In genomic region chr2:52867781-52868180, GRCm38 (mm10) we compare ENCODE assay signal across 19 mouse cellular contexts. TPM values are rescaled to one million over a fixed set of nuclear protein-coding genes. Genes with fewer than 3 reads are reported as not detected.
DNase-seq lines count a peak whose midpoint lies in the region; ATAC-seq and TF ChIP-seq lines count a peak whose summit lies in the region.
"Had no signal": no experiment of that assay in that cellular context is flagged by ENCODE, and none has a peak within 500 bp of the region (broad histone marks: within the 10 kb centered on the region; RNA-seq: fewer than 3 reads in every experiment).

No protein-coding gene starts in this region.

- TF ChIP-seq EP300 in heart, adult 2 months (IDR thresholded peaks at IDR 0.05; ENCODE audit: insufficient read depth, low read depth, low read length), result no peak

- no peak overlapping the region for H3K9ac ChIP-seq in lung, embryonic 15.5 days
- H3K9ac ChIP-seq in forebrain, embryonic 11.5 days (ENCODE audit: low read length), result no peak overlapping the region
- no peak overlapping the region for H3K9ac ChIP-seq in heart, adult 2 months (ENCODE audit: low read depth, low read length)
- H3K9ac ChIP-seq: forebrain, embryonic 15.5 days; heart, embryonic 15.5 days; hindbrain, embryonic 13.5 days had no signal

- DNase-seq in lung, postnatal 14 days, result peak; percentile 37
- no peak for DNase-seq in cerebellum, postnatal 14 days
- DNase-seq in forebrain, embryonic 11.5 days (ENCODE audit: low spot score), result no peak
- no peak for DNase-seq in cerebellum, adult 11-12 months
- DNase-seq in heart, adult 2 months, result no peak
- DNase-seq: adrenal gland, adult 2 months; adrenal gland, postnatal 36 days; cerebellum, adult 8-10 months; cerebellum, postnatal 25 days; gastrocnemius, postnatal 36 days; heart, adult 11 months; heart, postnatal 14 days had no signal

- intact Hi-C loops in heart, adult 2 months (cut with DNase I), result no loop called here

- no peaks in the 10 kb centered on the region for H3K36me3 ChIP-seq in lung, embryonic 15.5 days
- no peaks in the 10 kb centered on the region for H3K36me3 ChIP-seq in myocyte (ENCODE audit: control insufficient read depth, insufficient read depth)
- H3K36me3 ChIP-seq in forebrain, embryonic 11.5 days (ENCODE audit: control insufficient read depth, insufficient read depth, low read length), result peaks cover 3% of the 10 kb centered on the region; the same call in 1 of the 2 replicates
- peaks cover 1% of the 10 kb centered on the region for H3K36me3 ChIP-seq in heart, adult 2 months (ENCODE audit: control insufficient read depth, insufficient read depth, low read length)
- H3K36me3 ChIP-seq: heart, embryonic 15.5 days had no signal

- no peak overlapping the region for H3ac ChIP-seq in myocyte (ENCODE audit: control insufficient read depth, insufficient read length)

- no peak for TF ChIP-seq CTCF in heart, adult 2 months (IDR thresholded peaks at IDR 0.05)

- peaks cover 9% of the 10 kb centered on the region for H3K79me2 ChIP-seq in myocyte (ENCODE audit: control insufficient read depth, insufficient read depth)
- H3K79me2 ChIP-seq in heart, adult 2 months (replicated peaks; ENCODE audit: control insufficient read depth, insufficient read depth, low read length), result no peaks in the 10 kb centered on the region; the same call in 1 of the 2 replicates

- 60% methylated on average over 9 of the region's 9 CpGs for WGBS in lung, embryonic 15.5 days
- WGBS in forebrain, embryonic 11.5 days, result 90% methylated on average over 9 of the region's 9 CpGs
- 89% methylated on average over 9 of the region's 9 CpGs for WGBS in heart, adult 2 months

- peaks cover 20% of the 10 kb centered on the region; the same call in 1 of the 2 replicates for H3K4me1 ChIP-seq in lung, embryonic 15.5 days
- no peaks in the 10 kb centered on the region for H3K4me1 ChIP-seq in forebrain, embryonic 11.5 days (replicated peaks; ENCODE audit: control insufficient read depth, insufficient read depth, low read length)
- peaks cover 4% of the 10 kb centered on the region for H3K4me1 ChIP-seq in heart, adult 2 months (ENCODE audit: control insufficient read depth, insufficient read depth, low read length)
- H3K4me1 ChIP-seq: heart, embryonic 15.5 days had no signal

- H3K4me3 ChIP-seq in lung, embryonic 15.5 days, result no peak overlapping the region
- no peak overlapping the region for H3K4me3 ChIP-seq in myocyte
- no peak overlapping the region for H3K4me3 ChIP-seq in forebrain, embryonic 11.5 days (ENCODE audit: low read depth, low read length)
- H3K4me3 ChIP-seq in heart, adult 2 months, result no peak overlapping the region
- H3K4me3 ChIP-seq: forebrain, embryonic 15.5 days; heart, embryonic 15.5 days; hindbrain, embryonic 13.5 days had no signal

- H3K27ac ChIP-seq in lung, embryonic 15.5 days, result peak overlapping the region; percentile 12; the same call in 1 of the 2 replicates
- H3K27ac ChIP-seq in forebrain, embryonic 11.5 days (ENCODE audit: low read depth, low read length), result no peak overlapping the region
- H3K27ac ChIP-seq in heart, adult 2 months, result no peak overlapping the region
- H3K27ac ChIP-seq: forebrain, embryonic 15.5 days; heart, embryonic 15.5 days; hindbrain, embryonic 13.5 days; hindbrain, postnatal 0 days had no signal

- no peak for TF ChIP-seq POLR2A in myocyte (IDR thresholded peaks at IDR 0.05; ENCODE audit: insufficient read length, low read depth)
- no peak for TF ChIP-seq POLR2A in heart, adult 2 months (IDR thresholded peaks at IDR 0.05; ENCODE audit: insufficient read depth, low read depth, low read length)

- peak; percentile 78; the same call in 1 of the 2 replicates for ATAC-seq in lung, embryonic 15.5 days (ENCODE audit: borderline replicate concordance, extremely low read depth, low FRiP score, low TSS enrichment)
- no peak for ATAC-seq in forebrain, embryonic 11.5 days (replicated peaks; ENCODE audit: low FRiP score)
- ATAC-seq: forebrain, embryonic 15.5 days; hindbrain, postnatal 0 days had no signal

- H3K9me3 ChIP-seq in lung, embryonic 15.5 days, result no peaks in the 10 kb centered on the region
- no peaks in the 10 kb centered on the region for H3K9me3 ChIP-seq in forebrain, embryonic 11.5 days (ENCODE audit: control insufficient read depth, low read length)
- H3K9me3 ChIP-seq: forebrain, embryonic 15.5 days; heart, embryonic 15.5 days; hindbrain, embryonic 13.5 days had no signal

- H3K27me3 ChIP-seq in lung, embryonic 15.5 days, result no peaks in the 10 kb centered on the region
- no peaks in the 10 kb centered on the region for H3K27me3 ChIP-seq in myocyte (ENCODE audit: control insufficient read depth, insufficient read depth, insufficient read length)
- H3K27me3 ChIP-seq in forebrain, embryonic 11.5 days (ENCODE audit: control insufficient read depth, insufficient read depth, low read length), result no peaks in the 10 kb centered on the region
- H3K27me3 ChIP-seq in heart, adult 2 months (ENCODE audit: control insufficient read depth, insufficient read depth, low read length), result no peaks in the 10 kb centered on the region
- H3K27me3 ChIP-seq: forebrain, embryonic 15.5 days; heart, embryonic 15.5 days; hindbrain, embryonic 13.5 days had no signal

- H3K4me2 ChIP-seq in lung, embryonic 15.5 days, result peak overlapping the region; percentile 44; the same call in 1 of the 2 replicates
- peak overlapping the region; percentile 20 for H3K4me2 ChIP-seq in myocyte (ENCODE audit: low read depth)
- no peak overlapping the region for H3K4me2 ChIP-seq in forebrain, embryonic 11.5 days (ENCODE audit: low read depth, low read length, severe bottlenecking)
- H3K4me2 ChIP-seq: forebrain, embryonic 15.5 days; heart, embryonic 11.5 days; heart, embryonic 15.5 days; hindbrain, embryonic 13.5 days had no signal

TF ChIP-seq in myocyte, 11 proteins besides CTCF, POLR2A, EP300 and RAD21:
- TF ChIP-seq MYOG (IDR thresholded peaks at IDR 0.05; ENCODE audit: control insufficient read depth in 1 of 3, insufficient read depth in 1 of 3, insufficient read length in 2 of 3, low read depth in 2 of 3), result peak in 2 of 3 experiments; percentile 4 to 34
- no peak for TF ChIP-seq MAX (IDR thresholded peaks at IDR 0.05; ENCODE audit: low read depth)

RNA-seq across cellular contexts. Expression of gene Fmnl2, which starts 10.1 kb away (rescaled TPM):
- 3.7 TPM in 2 replicates for polyA plus RNA-seq in lung, embryonic 15.5 days (2015; fragmentation: Nextera tagmentation; extraction: Ambion mirVana)
- 2.8 TPM for polyA plus RNA-seq in myocyte (2012; fragmentation: generic; extraction: Trizol)
- polyA plus RNA-seq in forebrain, embryonic 11.5 days (2014; fragmentation: Nextera tagmentation; extraction: Ambion mirVana), result 10.4 and 10.6 TPM in 2 replicates
- 1 to 10 TPM; 4.5 to 6.3 TPM for total RNA-seq in heart, adult 2 months (2021)
- 1.2 and 2.9 TPM in 2 replicates for polyA plus RNA-seq in heart, adult 2 months (2012; rRNA removed)
